Mouse (Mus musculus) Muller cell, postnatal 12 days (primary cell): Measurements from ENCODE around the gene Fxyd5.

ENCODE experiments used
- DNase-seq: peaks from one replicate; pipeline ENCODE4 v3.0.0-alpha.2; 2015; ENCODE audit errors: inconsistent ontology term

Gene Fxyd5

GRCm38 (mm10) chr7:30985357-30985756, 56.9 kb downstream of the Fxyd5 start:
- no peak for DNase-seq
